Mouse (Mus musculus) kidney, adult 18-20 months (tissue): ENCODE measurements around the gene Sema3f.

Source experiments
- DNase-seq: peaks from one replicate; pipeline ENCODE4 v3.0.0; 2021

Gene Sema3f

DNA sequence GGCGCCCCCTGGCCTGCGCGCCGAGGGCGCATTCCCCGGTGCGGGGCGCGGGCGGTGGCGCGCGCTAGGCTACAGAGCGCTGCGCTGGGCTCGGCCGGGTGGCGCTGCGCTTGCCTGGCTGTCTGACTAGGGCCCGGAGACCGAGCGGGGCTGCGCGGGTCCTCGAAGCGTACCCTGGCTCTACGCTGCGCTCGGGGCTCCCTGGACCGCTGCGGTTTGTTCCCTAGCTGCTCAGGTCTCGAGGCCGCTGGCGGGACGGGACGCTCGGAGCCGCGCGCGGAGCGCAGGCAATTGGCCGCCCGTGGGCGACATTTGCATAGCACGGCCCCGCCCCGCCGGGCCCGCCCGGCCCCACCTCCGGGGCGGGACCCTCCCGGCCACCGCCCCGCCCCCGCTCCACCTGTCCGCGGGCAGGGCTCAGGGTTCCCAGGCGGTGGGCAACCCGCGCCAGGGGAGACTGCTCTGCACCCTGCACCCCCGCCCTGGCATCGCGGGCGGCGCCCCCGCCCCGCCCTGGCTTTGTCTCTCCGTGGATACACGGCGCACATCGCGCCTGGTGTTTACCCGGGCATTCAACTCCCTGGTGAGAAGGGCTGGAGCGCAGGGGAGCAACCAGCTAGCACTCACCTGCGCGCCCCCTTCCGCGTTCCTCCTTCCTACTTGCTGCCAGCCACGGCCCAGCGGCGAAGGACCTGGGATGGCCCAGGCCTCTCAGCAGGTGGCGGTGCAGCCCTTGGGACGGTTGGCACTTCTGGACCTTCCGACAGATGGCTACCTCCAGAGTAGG, at the start of gene Sema3f:
Sema3f (minus strand) TSS at position 779 of the 787 bp plus-strand sequence.
- peak; percentile 90 for DNase-seq

DNA sequence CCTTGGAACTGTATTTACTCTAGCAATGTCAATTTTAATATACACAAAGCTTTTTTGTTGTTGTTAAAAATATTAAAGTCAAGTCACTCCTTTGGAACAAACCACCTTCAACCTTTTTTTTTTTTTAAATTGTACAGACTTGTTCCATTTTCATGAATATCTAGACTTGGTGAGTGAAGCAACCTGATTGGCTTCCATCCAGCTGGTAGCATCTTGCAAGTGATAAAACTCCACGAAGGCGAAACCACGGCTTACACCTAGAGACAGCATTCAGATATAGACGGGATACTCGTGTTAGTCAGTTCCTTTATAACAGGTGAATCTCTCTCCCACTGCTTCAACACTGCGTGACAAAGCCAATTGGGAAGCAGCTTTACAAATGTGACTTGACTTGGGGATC, 49.3 kb upstream of the Sema3f start:
- DNase-seq, result no peak

DNA sequence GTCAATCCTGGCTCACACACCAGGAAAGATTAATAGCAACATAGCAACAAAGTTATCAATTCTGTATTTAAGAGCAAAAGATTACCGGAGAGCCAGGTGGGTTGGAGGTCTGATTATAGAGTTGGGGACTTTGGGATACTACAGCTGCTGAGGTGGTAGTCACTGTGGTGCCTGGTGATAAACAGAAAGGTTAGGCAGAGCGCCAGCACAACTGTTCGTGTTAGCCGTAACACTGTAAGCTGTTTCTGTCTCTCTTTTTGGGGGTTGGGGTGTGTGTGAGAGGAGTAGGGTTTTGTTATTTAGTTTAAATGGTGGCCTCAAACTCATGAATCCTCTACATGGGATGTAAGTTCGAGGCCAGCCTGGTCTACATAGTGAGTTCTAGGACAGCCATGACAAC, 40.1 kb upstream of the Sema3f start:
- no peak for DNase-seq

DNA sequence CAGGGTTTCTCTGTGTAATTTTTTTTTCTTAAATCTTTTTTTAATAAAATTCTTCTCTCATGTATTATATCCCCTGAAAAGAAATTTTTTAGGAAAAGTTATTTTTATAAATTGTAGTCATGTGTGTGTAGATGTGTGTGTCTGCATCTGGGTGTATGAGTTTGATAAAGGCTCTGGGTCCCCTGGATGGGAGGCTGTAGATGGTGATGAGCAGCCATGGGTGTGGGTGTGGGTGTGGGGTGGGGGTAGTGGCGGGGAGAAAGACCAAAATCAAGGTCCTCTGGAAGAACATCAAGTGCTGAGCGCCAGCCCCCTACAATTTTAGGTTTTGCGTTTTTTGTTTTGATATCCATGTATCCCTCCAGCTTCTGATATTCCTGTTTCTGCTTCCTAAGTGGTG, 37.8 kb upstream of the Sema3f start:
- no peak for DNase-seq

DNA sequence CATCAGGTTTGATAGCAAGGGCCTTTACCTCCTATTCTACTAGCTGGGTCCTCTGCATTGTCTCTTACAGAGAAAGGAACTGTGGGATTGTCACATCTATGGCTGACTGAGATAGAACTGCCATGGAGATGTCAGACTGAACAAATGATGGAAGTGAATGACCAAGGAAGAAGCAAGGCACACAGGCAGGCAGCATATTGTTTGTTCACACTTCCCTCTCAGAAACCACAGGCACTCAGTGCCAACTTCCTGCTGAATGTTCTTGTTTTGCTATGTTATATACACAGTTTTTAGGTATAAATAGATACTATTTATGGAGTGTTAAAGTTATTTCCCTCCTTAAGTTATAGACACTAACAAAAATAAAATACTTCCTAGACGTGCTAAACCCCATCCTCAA, 37.0 kb upstream of the Sema3f start:
- DNase-seq, result no peak

DNA sequence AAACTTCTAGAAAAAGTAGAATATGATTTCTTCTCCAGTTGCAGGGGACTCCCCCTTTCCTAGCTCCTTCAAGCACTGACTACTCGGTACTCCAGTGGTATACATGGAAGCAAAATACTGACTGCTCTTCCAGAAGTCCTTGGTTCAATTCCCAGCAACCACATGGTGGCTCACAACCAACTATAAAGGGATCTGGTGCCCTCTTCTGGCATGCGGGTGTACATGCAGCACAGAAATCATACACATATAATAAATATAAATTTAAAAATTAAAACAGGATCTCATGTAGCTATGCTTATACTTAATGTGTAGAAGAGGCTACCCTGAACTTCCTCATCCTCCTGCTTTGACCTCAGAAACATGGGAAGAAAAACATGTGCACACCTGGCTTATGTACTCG, 36.4 kb upstream of the Sema3f start:
- DNase-seq, result no peak

DNA sequence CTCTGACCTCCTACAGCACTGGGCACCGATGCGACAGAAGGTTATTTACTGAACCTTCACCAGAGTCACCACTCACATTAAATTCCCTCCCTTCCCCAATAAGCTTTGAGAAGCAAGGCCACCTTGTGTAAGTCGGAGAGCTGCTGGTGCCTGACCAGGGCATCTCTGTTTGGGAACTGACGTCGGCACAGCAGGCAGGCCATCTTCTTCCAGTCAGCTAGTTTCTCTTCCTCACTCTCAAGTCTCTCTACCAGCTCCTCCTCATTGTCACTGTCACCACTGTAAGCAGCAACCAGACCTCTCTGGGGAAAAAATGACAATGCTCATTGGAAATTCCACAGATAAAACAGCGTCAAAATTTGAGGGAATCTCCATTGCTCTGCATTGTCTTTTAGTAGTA, 33.8 kb upstream of the Sema3f start:
- DNase-seq, result no peak

DNA sequence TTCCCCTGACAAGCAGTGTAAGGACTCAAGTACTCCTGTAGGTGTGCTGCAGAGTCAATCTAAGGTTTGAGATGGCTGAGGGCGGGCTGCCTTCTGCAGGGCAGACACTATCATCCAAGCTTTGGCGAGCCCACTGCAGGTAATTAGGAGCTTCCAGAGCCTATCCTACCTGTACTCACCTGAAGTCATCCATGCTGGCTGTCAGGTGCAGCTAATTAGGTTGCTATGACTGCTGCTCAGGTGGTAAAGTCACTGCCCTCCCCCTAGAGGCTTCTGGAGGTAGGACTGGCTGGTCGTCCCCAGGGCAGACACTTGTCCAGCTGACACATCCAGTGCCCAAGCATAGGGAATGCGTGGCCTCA, 28.5 kb upstream of the Sema3f start:
- peak; percentile 56 for DNase-seq

- DNase-seq, result peak; percentile 92
These were observed 28.0 kb upstream of the Sema3f start for GRCm38 (mm10) chr9:107738020-107738840.

DNA sequence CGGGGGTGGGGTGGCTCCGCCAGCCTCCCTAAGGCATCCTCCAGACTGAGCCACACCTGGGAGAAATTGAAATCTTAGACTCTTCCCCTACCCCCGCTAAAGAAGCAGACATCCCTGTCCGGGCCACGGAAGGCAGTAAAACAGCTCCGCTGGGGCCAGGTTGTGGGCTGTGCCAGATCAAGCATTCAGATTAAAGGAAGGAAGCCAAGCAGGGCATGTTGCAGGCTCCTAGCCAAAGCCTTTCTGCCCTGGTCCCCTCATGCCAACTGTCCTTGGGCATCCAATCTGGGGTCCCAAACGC, 25.9 kb upstream of the Sema3f start:
- peak; percentile 47 for DNase-seq

DNA sequence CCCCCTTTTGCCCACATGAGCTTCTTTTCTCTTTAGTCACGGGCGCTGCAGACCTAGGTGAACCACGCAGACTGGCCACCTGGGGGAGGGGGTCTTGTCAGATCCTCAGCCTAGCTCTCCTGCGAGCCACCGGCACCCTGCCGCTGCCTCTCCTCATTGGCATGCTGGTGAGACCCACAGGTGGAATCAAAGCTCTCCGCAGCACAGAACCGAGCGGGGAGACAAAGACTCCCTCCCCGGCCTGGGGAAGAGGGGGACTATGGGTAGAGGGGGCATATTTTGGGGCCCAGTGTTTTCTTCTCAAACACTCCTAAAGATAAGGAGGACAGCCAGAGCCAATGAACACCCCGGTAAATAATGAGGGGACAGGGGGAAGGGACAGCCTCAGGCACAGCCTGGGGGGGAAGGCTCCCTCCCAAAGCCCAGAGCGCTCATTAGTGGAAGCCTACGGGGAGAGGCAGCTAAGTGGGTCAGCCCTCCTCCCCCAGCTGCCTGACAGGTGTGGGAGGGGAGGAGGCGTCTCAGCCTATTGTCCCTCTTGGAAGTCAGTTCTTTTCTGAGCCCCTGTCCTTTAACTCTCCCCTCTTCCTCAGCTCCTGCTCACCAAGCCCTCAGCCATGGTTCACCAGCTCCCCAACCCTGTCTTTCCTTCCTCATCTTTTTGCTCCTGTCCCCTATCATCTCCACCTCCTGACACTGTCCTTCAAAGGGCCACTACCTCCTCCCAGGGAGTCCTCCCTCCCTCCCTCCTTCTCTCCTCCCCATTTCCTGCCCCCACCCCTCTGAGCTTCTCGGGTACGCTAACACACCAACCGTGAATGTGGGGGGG, 25.3 kb upstream of the Sema3f start:
- no peak for DNase-seq

DNA sequence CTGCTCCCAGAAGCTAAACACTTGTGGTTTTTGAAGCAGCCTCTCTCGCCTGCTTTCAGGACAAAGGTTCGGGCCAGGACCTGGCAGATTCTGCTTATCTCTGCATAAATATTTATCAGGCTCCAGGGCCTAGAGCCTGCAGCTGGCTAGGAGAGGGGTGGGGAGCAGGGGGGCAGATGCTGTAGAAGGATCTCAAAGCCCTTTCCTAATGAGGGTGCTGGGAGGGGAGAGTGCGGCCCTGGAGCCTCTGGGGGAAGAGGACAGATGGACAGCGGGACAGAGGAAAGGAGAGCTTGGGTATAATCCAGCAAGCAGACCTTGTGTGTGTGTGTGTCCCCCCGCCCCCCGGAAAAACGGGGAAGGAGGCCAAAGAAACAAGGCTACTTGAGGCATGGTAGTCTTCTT, 24.3 kb upstream of the Sema3f start:
- DNase-seq, result no peak

- DNase-seq, result no peak
These were observed 19.4 kb upstream of the Sema3f start for GRCm38 (mm10) chr9:107729709-107730108.

DNA sequence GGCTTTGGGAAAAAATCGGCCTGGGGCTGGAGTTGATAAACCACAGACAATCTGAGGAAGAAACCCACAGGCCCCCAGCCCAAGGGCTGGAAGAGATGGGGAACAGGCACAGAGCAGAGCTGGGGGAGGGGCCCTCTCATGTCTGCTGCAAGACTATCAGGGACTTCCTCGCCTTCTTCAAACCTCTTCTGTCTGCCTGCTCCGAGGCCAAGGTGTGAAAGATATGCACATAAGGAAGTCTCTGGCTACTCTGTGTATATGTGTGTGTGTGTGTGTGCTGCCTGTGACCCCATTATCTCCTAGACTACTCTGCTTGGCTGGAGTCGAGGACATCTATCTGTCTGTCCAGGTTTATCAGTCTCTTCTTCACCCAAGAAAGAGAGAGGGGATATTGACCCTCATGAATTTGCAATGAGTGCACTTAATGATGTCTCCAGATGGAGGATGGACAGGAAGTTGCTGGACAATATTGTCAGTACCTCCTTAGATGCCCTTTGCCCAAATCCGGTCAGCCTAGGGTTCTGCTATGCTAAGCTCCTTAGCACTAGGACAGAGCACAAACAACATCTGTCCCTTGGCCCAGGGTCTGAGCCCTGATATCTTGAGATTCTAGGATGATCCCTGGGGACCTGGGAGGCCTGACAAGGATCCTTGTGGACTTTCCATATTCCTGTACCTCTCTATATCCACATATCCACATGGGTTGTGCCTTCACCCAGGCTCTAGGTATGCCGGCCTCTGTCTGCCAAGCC, 18.8 kb upstream of the Sema3f start:
- no peak for DNase-seq

GRCm38 (mm10) chr9:107727041-107727440, 16.8 kb upstream of the Sema3f start:
- DNase-seq, result peak; percentile 45

GRCm38 (mm10) chr9:107724796-107725195, 14.5 kb upstream of the Sema3f start:
- DNase-seq, result no peak

GRCm38 (mm10) chr9:107723794-107724531, 13.7 kb upstream of the Sema3f start:
- peak; percentile 70 for DNase-seq

DNA sequence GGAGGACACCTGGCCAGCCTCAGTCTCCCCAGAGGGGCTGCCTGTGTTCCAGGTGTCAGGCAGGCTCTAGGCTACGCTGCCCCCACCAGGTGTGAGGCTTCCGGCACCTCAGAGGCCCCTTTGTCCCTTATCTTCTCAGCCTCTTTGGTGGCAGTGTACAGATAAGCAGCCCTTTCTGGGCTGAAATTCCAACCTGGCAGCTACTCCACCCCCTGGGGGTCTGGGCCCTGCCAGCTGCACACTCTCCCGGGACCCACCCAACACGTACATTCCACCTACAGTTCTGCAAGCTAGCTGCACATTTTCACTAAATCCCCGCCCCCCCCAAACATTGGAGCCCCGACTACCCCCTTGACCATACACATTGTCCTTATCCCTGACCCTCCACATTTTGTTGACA, 13.0 kb upstream of the Sema3f start:
- no peak for DNase-seq

- no peak for DNase-seq
These were observed 8.7 kb upstream of the Sema3f start for GRCm38 (mm10) chr9:107718781-107719540.

GRCm38 (mm10) chr9:107716951-107717350, 6.7 kb upstream of the Sema3f start:
- no peak for DNase-seq

- no peak for DNase-seq
These were observed 5.4 kb upstream of the Sema3f start for GRCm38 (mm10) chr9:107715632-107716031.
